Mouse (Mus musculus) activated CD4-positive, CD25-positive, alpha-beta regulatory T cell, adult 4 months (primary cell): ENCODE measurements around the gene Arhgef7. TPM values are rescaled to one million over a fixed set of nuclear protein-coding genes. Genes with fewer than 3 reads are reported as not detected.

Experiments used
- ATAC-seq: one replicate; pipeline ENCODE4 v1.8.0; 2017
- polyA plus RNA-seq, 2 experiments: library from polyadenylated mRNA; unstranded; fragments of 100-300 nt; shearing (Covaris generic); gene quantifications; one replicate each; pipeline ENCODE4 v1.2.1; 2017

The Arhgef7 gene
- polyA plus RNA-seq, 2 experiments from 2014 or later = 23.7 to 26.7 TPM

GRCm38 (mm10) chr8:11799098-11799497 is 71.6 kb downstream of the Arhgef7 start:
- ATAC-seq = no peak

DNA sequence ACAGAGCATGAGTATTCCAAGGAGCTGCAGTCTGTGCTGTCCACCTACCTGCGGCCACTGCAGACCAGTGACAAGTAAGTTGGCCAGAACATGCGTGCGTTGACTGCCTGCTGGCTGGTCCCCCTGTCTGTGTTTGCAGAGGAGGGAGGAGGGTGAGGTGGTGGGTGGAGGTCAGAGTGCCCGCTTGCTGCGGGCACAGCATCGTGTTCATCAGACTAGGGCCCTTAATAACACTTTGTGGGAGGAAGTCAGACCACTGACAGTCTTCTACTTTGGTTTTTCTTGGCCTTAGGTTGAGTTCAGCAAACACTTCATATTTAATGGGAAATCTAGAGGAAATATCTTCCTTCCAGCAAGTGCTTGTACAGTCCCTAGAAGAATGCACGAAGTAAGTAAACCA is 73.0 kb downstream of the Arhgef7 start:
- ATAC-seq = no peak

DNA sequence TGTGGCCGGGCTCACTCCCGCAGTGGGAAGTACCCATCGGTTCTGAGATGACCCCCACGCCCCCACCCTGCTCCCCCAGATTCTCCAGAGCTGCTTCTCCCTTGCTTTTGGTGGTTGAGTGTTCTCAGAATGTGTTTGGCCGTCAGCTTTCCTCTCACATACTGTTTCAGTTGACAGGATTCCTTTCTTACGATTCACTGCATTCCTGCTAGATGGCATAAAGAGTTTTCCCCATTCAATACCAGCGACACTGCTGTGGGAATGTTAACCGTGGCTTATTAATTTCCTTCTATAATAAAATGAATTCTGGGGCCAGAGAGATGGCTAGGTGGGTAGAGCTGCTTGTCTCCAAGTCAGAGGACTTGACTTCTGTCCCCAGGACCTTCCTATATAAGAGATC is 74.0 kb downstream of the Arhgef7 start:
- ATAC-seq = no peak

GRCm38 (mm10) chr8:11804914-11805313 is 77.4 kb downstream of the Arhgef7 start:
- ATAC-seq = no peak

- ATAC-seq = no peak
Measured at GRCm38 (mm10) chr8:11806252-11806651, 78.7 kb downstream of the Arhgef7 start.

GRCm38 (mm10) chr8:11807361-11807760 is 79.8 kb downstream of the Arhgef7 start:
- ATAC-seq = no peak

DNA sequence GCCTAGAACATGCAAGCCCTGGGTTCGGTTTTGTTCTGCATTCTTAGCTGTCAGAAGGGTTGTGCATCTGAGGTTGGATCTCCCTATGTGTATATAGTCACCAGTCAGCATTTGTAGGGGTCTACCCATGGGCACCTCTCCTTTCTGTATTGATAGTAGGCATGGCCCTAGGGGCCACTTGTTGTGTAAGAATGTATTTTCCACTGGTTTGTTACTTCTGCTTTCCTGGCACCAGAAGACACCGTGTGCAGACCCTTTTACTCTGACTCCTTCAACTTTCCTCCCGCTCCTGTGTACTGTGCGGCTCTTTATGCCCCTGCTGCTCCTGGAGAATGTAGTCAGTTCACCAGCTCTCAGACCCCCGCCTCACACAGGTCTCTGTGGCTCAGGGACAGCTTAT is 80.5 kb downstream of the Arhgef7 start:
- ATAC-seq = no peak

- ATAC-seq = no peak
Measured at GRCm38 (mm10) chr8:11810426-11810825, 82.9 kb downstream of the Arhgef7 start.

DNA sequence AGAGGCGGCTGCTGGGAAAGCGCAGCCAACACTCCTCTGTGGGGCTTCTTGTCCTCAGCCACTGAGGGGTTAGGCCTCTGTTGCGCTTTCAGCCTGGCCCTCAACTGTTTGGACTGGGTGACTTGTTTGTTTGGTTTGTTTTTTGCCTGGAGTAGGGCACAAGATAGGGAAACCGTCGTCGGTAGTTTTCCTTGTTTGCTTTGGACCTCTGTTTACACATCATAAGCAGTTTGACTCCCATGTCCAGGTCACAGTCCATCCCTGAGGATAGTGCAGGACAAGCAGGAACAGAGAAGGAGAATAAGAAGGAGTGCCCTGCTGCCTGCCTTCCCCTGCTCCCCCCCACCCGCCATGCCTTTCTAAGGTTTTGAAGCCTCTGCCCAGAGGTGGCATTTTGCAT is 86.3 kb downstream of the Arhgef7 start:
- no peak for ATAC-seq

DNA sequence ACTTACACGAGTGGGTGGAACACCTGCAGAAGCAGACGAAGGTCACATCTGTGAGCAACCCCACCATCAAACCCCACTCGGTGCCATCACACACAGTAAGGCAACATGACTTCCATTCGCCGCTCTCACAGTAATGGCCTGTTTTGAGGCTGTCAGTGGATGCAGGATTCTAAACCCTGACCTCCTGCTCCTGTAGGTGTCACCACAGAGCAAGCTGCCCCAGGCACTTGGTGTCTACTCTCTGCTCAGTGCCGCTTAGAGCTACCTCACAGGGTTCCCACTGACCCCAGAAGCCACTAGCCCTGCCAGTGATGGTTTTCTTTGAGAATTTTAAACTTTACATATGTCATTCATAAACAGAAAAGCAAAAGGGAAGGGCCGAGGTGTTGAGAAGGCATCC is 87.7 kb downstream of the Arhgef7 start:
- no peak for ATAC-seq

DNA sequence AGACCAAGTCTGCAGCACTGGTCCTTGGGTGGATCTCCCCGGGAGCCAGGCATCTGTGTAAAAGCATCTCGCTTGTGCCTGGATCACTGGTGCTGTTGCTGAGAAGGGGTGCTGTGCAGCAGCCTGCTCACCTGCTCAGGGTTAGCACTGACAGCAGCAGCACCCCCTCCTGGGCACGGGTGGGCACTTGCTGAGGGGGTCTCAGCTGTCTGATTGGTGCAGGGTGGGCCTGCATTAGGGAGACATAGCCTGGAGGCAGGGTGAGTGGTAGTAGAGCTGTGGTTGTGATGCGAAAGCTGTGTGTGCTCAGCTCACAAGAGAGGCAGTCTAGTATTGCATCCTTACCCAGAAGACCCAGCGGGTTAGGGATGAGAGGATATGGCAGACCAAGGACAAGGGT is 92.6 kb downstream of the Arhgef7 start:
- ATAC-seq = no peak

- no peak for ATAC-seq
Measured at GRCm38 (mm10) chr8:11820568-11820967, 93.0 kb downstream of the Arhgef7 start.

GRCm38 (mm10) chr8:11821451-11822206 is 94.1 kb downstream of the Arhgef7 start:
- ATAC-seq = no peak

DNA sequence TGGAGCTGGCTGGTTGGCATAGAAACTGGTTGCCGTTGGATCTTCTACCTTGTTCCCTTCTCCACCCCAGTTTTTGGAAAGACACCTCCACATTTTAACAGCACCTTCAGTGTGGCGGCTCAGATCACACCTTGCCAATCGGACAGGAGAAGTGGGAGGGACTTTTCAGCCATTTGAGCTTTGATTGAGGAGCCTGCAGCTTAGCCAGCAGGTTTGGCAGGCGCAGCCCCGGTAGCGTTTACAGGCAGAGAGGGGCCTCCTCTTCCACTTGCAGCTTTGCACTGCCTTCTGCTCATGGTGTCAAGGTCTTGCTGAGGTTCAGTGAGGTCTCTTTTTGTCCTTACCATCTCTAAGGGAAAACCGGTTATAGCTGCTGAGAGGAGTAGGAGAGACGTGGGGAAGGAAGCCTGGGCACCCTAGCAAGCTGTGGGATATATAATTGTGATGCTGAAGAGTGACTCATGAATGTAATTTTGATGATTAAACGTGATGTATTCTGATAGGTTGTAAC is 95.1 kb downstream of the Arhgef7 start:
- ATAC-seq = no peak

GRCm38 (mm10) chr8:11825756-11826155 is 98.2 kb downstream of the Arhgef7 start:
- no peak for ATAC-seq

GRCm38 (mm10) chr8:11827312-11827711 is 99.8 kb downstream of the Arhgef7 start:
- no peak for ATAC-seq

- no peak for ATAC-seq
Measured at GRCm38 (mm10) chr8:11830214-11831046, 102.9 kb downstream of the Arhgef7 start.

DNA sequence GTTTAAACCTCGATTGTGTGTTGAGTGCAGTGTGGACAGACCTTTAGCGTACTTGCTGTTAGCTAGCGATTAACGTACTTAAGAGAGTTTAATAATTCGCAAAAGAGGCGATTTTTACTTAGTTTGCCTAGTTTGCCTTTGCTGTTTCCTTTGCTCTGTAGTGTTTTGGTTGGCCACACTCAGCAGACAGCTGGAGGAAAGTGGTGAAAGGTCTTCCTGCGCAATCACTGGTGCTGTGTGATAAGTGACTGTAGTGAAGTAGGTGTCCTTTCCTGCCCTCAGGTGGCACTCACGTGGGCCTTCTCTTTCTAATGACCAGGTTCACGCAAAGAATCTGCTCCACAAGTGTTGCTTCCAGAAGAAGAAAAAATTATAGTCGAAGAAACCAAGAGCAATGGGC is 103.7 kb downstream of the Arhgef7 start:
- no peak for ATAC-seq

DNA sequence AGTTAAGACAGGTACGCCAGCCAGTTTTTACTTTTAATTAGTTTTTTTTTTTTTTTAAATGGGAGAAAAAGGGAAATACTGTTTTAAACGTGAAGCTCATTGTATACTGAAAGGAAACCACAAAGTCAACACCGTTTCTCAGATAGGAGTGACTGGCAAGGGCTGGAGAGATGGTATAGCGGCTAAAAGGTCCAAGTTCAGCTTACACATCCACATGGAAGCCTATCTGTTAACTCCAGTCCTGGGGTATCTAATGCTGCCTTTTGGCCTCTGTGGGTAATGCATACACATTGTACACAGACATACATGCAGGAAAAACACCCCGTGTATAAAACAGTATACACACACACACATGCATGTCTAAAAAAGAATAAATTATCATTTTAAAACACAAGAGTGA is 104.4 kb downstream of the Arhgef7 start:
- ATAC-seq = no peak

DNA sequence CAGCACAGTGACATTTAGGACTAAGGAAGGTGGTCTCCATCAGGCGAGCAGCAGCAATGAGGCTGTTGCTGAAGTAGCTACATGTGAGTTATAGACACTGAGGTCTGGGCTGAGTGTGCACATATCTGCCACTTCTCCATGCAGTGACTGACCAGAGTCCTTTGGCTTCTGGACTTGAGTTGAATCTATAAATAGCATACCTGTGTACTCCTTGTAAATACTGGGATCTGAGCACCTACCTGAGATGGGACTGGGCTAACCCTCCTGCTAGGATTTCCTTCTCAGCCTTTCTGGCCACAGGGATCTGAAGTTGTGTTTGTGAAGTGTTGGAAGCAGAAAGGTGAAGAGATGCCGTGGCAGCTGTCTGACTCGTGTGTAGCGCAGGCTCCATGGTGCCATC is 105.6 kb downstream of the Arhgef7 start:
- no peak for ATAC-seq

DNA sequence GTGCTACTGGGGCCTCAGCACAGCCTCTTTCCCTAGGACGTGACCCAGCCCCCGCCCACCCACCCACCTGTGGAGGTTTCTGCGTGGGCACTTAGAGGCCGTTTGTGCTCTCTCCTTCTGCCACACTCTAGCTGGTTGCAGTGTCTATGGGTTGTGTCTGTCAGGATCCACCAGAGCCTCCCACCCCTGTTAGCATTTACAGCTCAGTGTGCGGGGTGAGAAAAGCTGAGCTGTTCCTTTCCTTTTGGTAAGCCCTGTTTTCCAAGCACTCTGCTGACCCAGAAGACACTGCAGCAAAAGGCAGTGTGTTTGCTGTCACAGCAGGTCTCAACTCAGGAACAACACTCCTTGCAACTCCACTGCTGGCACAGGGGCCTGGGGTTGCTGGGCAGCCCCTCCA is 106.7 kb downstream of the Arhgef7 start:
- no peak for ATAC-seq

GRCm38 (mm10) chr8:11834691-11835090 is 107.2 kb downstream of the Arhgef7 start:
- ATAC-seq = no peak

GRCm38 (mm10) chr8:11840174-11840573 is 112.7 kb downstream of the Arhgef7 start, which contains the start of gene Tex29:
TSS of gene Tex29 (plus strand) at chr8:11840474.
- no peak for ATAC-seq

- ATAC-seq = no peak
Measured at GRCm38 (mm10) chr8:11841571-11841970, 114.0 kb downstream of the Arhgef7 start.
